Mouse (Mus musculus) embryonic facial prominence, embryonic 12.5 days (tissue): ENCODE results near the gene C2cd4d. TPM values are rescaled to one million over a fixed set of nuclear protein-coding genes. Genes with fewer than 3 reads are reported as not detected.

Experiments
- polyA plus RNA-seq: library from polyadenylated mRNA; unstranded; fragments of >200 nt; fragmentation: Nextera tagmentation; extraction: Ambion mirVana; gene quantifications from 2 replicates; pipeline ENCODE4 v1.2.1, GENCODE M21; 2016

C2cd4d gene
- polyA plus RNA-seq, 1 experiment from 2014 or later = 3.6 TPM

Other genes with a start within 250 kb of the C2cd4d start
- not detected in 2 replicates for gene Gm10696, start 184.2 kb upstream of the C2cd4d start, polyA plus RNA-seq
- gene Gm5286, start 165.7 kb upstream of the C2cd4d start, polyA plus RNA-seq = not detected in 2 replicates
- not detected in 2 replicates for gene Gm4778, start 98.4 kb upstream of the C2cd4d start, polyA plus RNA-seq
- gene Them4, start 52.3 kb upstream of the C2cd4d start, polyA plus RNA-seq = 11.7 and 12.3 TPM in 2 replicates
- gene Them5, start 20.3 kb upstream of the C2cd4d start, polyA plus RNA-seq = not detected in 2 replicates
- 0.72 and 0.88 TPM in 2 replicates for gene Rorc, start 10.4 kb downstream of the C2cd4d start, polyA plus RNA-seq
- gene Lingo4, start 36.1 kb downstream of the C2cd4d start, polyA plus RNA-seq = 0.06 and 0.12 TPM in 2 replicates
- 11.8 and 13.9 TPM in 2 replicates for gene Tdrkh, start 50.8 kb downstream of the C2cd4d start, polyA plus RNA-seq
- 65.3 and 65.6 TPM in 2 replicates for gene Mrpl9, start 80.9 kb downstream of the C2cd4d start, polyA plus RNA-seq
- gene Oaz3, start 81.5 kb downstream of the C2cd4d start, polyA plus RNA-seq = 0.41 and 0.45 TPM in 2 replicates
- gene Celf3, start 115.9 kb downstream of the C2cd4d start, polyA plus RNA-seq = 14.2 and 17.8 TPM in 2 replicates
- 2.0 and 2.3 TPM in 2 replicates for gene Riiad1, start 117.9 kb downstream of the C2cd4d start, polyA plus RNA-seq
- 59.7 and 61.7 TPM in 2 replicates for gene Snx27, start 220.3 kb downstream of the C2cd4d start, polyA plus RNA-seq